Mouse (Mus musculus) embryo, embryonic 11 days (tissue): ENCODE measurements at regions not wholly inside any gene's neighbourhood (a gene's known extent, or its start where the extent isn't known, plus 50 kb on each side); places are given as distances from the start of the nearest gene placed in this dataset.

ENCODE experiments used
- DNase-seq: peaks from one replicate; pipeline ENCODE4 v3.0.0-alpha.2; 2015

DNA sequence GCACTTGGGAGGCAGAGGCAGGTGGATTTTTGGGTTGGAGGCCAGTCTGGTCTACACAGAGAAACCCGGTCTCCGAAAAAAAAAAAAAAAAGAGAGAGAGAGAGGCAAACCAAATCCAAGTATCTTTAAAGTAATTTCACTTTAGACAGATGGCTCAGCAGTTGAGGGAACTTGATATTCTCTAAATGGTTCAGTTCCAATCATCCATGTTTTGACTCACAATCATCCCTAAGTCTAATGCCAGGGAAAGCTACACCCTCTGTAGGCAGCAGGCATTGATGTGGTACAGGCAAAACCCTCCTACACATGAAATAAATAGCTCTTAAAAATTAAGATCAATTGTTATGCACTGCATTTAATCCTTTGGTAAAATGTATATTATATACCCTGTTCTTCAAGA lies 248.8 kb upstream of the Gm5152 start:
- no peak for DNase-seq

DNA sequence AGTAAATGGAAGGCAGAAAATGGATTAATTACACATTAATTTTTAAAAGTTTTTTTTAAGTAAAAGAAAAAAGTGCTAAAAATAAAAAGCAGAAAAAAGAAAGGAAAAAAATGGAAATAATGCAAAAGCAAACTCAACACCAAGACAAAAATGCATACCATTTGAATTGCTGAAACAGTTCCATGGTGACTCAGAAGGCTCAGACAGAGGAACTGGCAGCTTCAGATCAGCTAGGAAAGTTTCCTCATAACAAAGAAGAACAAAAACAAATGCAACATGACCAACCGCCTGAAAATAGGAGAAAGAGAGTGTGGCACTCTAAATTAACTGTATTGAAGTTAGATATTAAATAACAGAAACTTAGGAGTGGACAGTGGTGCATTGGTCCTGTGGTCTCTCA lies 231.7 kb upstream of the Gm5152 start:
- no peak for DNase-seq

DNA sequence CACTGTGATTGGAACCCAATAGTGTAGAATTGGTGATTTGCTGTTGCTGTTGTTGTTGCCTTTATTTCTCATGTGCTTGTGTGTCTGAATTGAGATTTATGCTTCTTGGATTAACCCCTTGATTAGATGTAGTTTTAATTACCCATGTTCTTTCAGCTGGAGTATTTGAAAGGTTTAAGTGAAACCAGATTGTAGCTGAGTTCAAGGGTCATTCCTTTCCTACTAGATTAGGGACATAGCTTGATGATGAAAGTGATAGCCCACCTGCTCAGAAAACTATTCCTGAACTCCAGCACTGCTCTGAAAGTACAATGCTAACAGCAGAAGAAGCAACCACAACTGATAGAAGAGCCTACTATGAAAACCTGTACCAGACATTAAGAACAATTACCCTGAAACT lies 231.1 kb upstream of the Gm5152 start:
- peak; percentile 23 for DNase-seq

DNA sequence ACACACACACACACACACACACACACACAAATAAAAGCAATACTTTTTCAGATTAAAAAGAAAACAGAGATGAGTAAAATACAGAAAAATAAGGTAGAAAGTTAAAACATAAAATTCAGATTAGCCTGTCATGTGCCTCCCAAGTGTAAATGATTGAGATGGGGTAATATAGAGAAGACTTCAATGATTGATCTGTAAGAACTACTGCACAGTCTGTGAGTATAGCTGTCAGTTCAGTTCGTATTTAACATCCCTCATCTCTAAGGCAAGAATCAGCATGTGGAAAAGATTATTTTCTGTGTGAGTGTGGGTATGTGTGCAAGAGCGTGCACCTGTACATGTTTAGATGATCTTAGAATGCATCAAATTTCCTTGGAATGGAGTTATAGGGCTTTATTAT lies 200.3 kb upstream of the Gm5152 start:
- no peak for DNase-seq

DNA sequence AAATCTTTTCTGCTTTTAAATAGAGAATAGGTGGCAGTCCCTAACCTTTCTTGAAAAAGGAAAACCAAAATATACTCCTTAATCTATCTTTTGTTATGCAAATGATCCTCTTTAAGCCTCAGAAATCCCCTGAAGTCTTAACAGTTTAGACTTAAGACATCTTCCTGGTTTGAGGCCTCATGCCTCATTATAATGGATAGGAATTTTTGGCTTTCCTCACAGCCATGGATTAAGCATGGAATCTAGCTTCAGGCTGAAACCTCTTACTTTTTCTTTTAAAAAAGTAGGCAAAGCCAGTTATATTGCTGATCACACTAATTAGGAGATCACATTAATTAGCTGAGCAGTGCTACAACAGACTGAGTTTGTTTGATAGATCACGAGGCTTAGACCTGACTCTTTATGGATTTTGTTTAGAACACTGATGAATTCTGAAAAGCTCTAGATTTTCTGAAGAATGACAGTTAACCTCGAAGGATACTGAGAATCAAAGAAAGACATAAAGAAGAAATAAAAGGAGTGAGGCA lies 171.4 kb upstream of the Gm5152 start:
- no peak for DNase-seq

DNA sequence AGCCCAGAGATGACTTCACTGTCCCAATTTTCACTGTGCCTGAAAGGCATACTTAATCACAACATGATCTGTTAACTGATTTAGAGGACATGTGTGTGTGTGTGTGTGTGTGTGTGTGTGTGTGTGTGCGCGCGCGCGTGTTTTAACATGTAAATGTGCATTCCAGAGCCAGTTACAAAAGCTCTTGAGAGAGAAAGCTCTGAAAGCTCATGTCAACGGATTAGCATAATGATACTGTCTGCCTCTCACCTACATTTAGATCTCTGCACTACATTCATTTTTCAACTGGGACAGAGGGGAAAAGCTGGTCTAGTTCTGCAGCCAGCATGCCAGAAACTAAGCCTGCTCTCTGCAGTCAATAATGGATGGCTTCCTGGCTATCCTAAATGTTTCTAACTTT lies 170.6 kb upstream of the Gm5152 start:
- DNase-seq = peak; percentile 3

DNA sequence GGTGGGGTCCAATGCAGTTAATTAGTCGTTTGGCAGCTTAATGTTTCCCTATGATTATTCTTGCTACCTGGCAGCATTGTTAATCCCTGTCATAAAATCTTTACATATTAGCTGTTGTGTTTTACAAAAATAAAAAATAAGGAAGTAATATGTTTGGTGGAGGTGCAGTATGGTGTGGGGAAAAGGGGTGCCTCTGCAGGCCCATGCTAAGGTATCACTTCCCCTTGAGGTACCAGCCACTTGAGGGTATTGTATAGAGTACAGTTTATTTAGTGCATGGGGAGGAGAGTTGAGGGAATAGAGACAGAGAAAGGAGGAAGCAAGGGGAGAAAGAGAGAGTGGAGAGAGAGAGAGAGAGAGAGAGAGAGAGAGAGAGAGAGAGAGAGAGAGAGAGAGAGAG lies 167.7 kb upstream of the Gm5152 start:
- no peak for DNase-seq

DNA sequence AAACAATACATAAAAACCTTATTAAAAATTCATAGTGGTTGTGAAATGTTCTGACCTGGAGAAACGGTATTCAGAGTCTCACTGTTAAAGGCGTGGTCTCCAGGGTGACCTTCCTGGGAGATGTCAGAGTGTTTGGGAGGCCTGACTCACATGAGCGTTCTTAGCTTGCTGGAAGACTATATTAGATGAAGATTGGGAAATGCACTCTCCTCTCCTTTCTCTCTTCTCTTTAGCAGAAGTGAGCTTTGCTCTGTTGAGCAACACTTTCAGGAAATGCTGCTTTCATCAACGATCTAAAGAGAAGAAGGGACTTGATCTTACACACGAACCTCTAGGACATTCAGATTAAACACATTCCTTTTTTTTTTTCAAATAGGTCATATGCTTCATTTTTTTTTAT lies 147.2 kb upstream of the Gm5152 start:
- DNase-seq = no peak

DNA sequence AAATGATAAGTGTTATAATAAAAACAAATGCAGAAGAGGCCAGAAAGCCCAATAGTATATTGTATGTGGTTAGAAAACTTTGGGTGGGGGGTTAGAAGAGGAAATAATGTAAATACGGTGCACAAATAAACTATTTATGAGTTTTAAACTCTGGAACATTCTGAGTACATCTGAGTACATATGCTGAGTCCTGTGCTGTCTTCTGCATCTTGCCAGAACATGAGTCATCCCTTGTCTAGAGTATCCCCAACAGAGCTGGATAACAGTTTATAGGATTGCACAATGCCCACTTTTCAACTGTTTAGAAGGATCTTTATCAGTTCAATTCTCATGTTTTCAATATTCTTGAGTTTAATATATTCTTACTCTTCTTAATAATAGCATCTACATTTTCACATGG lies 142.7 kb upstream of the Gm5152 start:
- DNase-seq = no peak

DNA sequence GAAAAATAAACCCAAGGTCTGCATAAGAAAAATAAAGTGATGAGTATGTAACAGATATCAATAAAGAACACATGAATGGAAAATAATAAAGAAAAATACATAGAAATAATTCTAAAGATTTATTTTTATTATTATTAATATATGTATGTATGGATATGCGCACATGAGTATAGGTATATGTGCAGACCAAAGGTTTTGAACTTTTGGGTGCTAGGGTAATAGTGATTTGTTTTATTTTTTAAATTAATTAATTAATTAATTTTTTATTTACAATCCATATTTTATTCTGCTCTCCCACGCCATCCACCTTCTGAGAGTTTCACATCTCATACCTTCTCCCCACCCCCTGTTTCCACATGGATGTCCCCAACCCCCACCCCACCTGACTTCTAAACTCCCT lies 105.8 kb upstream of the Gm5152 start:
- no peak for DNase-seq

DNA sequence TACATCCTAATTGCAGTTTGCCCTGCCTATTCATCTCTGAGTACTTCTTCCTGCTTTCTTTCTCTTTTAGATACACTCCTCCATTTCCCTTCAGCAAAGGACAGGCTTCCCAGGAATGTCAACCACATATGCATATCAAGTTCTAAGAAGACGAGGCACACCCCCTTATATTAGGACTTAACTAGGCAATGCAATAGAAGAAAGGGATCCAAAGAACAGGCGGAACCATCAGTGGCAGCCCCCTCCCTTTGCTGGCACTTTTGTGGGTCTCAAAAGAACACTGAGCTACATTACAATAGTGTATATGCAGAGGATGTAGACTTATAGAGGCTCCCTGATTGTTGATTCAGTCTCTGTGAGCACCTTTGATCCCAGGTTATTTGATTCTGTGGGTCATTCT lies 74.3 kb upstream of the Gm5152 start:
- DNase-seq = no peak
